Mouse (Mus musculus): ENCODE measurements around the gene Olfr1173.

The Olfr1173 gene

DNA sequence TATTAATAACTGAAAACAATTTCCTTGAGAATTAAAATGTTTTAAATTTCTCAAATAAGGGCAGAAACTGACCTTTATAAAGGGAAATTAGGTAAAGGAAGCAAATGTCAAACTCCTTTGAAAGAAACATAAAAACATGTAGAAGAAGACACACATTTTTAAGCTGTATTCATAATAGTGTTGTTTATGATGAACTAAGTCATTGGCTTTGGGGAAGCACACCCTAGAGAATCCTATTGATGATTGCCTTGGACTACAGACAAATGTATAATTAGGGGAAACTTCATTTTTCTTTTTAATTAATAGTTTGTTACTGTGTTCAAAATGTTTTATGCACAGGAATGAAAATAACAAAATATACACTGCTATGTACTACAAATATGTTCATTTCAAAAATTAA is at the start of gene Olfr1173:
Gene Olfr1173 (minus strand): TSS at position 101 of the 400 bp plus-strand sequence.
- no peak for DNase-seq

GRCm38 (mm10) chr2:88327115-88327514 is 47.4 kb upstream of the Olfr1173 start, which contains the start of gene Olfr1175-ps:
Olfr1175-ps (minus strand) TSS chr2:88327215.
- no peak for DNase-seq

DNA sequence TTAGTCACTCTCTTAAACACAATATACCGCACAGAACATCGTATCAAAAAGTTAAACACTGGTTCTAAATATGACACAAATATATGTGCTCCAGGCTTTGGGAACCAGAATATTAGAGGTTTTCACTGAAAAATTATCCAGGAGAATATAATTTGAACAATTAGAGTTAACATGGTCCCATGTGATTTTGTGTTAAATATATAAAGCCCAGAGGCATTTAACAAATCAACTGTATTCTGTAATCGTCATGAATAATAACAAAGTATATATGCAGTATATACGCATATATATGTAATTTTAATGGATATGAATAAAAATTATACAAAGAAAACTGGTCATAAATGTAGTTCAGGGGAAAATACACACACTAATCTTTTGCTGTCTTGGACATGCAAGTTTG is 35.4 kb upstream of the Olfr1173 start, which contains the start of gene Olfr1174-ps:
Gene Olfr1174-ps (minus strand): TSS at position 101 of the 400 bp plus-strand sequence.
- no peak for DNase-seq

GRCm38 (mm10) chr2:88228234-88228633 is 51.4 kb downstream of the Olfr1173 start, which contains the start of gene Olfr1170:
Olfr1170 (minus strand) TSS chr2:88228334.
- no peak for DNase-seq
